Mouse (Mus musculus) frontal cortex, adult 2 months (tissue): ENCODE measurements at regions not wholly inside any gene's neighbourhood (a gene's known extent, or its start where the extent isn't known, plus 50 kb on each side); places are given as distances from the start of the nearest gene placed in this dataset.

ENCODE experiments used
- DNase-seq, 2 experiments: peaks; one replicate each; pipeline ENCODE4 v3.0.0; 2022; ENCODE audit warnings: low spot score in 1 of 2; ENCODE audit errors: extremely low spot score in 1 of 2

DNA sequence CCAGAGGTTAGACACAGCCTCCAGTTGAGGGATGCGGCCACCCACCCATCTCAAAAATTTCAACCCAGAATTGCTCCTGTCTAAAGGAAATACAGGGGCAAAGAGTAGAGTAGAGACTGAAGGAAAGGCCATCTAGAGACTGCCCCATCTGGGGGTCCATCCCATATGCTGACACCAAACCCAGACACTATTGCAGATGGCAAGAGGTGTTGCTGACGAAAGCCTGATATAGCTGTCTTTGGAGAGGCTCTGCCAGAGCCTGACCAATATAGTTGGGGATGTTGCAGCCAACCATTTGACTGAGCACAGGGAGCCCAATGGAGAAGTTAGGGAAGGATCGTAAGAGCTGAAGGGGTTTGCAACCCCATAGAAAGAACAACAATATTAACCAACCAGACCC, 141.6 kb upstream of the Reg3b start:
- no peak for DNase-seq

DNA sequence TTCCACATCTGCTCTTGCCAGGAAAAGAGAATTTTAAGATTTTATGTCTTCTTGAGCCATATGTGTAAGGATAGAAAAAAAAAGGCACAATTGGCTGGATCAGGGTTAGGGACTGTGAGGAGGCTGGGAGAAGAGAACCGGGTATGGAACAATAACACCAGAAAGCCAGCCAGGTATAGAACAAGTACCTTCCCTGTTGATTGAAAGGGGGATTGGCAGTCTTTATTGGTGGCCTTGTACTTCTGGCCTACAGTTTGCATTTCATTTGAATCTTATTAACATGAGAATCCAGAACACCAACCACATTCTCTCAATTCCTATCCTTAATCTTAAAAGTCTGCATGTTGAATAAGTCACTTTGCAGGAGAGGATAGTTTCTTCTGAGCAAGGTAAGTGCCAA, 126.1 kb upstream of the Reg3b start:
- no peak for DNase-seq

DNA sequence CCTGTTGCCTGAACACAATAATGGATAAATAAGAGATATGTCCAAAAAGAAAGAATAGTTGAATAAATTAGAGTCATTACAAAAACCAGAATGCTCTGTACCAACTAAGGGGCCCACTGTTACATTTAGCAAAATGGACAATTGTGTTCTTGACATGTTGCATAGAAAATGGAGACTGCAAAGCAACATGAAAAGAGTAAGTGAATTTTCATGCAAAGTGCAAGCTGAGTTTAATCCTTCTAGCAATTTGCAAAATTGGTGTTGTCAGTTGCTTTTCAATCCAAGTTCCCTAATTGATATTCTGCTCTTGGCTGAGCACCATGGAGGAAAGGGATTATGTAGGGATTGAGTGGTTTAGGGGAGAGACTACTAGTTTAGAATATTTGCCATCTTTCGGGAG, 125.4 kb upstream of the Reg3b start:
- DNase-seq = no peak

DNA sequence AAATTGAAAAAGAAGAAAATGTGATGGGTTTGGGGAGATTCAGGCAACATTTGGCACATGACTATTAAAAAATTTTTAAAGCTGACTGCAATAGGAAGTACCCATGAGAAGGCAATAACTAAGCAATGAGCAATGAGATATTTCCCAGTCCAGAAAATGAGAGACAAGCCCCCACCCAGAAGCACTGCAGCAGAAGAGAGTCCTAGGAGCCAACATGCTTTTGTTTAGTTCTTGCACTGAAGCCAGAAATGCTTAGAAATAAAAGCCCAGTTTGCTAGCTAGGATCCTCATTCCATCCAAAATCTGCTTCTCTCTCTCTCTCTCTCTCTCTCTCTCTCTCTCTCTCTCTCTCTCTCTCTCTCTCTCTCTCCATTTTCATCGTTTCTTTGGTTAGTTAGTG, 120.4 kb upstream of the Reg3b start:
- no peak for DNase-seq

DNA sequence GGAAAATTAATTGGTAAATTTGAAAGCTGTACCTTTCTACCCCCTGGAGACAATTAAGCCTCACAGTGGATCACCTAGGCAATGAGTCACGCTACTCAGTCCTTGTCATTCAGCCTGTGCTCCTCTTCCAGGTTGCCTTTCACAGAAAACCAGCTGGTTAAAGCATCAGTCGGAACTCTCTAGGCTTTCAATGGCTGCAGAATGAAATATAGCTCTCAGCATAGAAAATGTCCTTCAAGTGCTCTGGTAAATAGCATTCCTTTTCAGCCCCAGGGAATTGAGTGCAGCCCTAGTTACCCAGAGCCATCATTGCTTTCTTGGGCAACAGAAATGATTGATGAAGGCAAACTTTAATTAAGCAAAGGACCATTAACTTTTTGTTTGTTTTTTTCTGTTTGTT, 119.9 kb upstream of the Reg3b start:
- no peak for DNase-seq

DNA sequence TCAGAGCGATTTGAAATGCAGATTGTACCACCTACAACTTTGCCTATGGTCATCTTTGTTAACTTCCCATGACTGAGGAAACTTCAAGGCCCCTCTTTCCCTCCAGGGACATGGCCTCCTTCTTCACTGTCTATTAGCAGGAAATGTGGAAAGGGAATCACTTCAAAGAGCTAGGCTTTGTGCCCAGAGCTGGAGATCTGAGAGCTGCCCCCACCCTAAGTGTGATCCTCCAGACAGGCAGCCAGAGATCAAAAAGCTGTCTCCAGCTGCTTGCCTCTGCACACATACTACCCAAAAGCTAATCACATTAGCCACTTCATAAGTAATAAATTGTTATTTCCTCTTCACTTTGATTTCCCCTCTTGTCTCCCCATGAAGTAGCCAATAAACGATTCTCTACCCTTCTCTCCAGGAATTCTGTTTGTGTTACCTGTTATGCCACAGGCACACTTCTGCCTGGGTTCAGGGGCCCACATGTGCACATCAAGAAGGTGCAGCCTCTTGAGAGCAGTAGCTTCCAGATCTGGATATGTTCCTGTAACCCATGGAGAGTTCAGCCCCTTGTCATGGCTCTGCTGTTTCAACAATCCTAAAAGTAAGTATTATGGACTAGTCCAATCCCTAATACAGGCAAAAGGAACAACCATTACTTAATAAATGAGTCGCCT, 98.4 kb upstream of the Reg3b start:
- no peak for DNase-seq

DNA sequence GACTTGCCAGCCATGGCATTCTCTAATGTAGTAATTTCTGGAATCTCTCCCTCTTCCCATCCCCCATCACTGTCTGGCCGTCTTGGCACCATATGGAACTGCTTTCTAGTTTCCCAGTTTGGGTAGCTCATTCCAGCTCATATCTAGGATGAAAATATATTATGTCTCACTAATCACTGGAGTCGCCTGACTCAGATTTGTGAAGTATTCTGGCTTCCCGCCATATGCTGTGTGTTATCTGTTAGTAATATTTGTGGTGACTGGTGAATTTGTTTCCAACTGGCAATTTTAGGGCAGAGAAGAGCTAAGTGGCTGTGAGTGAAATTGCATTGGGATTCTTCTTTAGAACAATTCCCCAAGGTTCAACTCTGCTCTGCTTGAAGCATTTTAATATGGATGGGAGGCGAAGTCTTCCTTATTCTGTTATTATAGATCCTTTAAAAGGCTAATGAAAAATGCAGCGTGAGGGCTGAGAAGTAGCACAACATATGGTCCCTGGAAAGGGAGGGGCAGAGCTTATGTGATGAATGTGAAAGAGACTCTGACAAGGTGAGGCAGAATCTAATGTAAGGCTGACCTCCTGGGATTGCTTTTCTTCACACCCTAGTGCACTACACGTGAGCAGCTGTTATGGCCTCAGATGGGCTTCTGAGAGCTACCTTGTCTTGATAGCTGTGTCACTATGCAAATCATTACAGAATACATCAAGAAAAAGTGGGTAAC, 92.3 kb upstream of the Reg3b start:
- peak in 1 of 2 experiments; percentile 46 for DNase-seq

DNA sequence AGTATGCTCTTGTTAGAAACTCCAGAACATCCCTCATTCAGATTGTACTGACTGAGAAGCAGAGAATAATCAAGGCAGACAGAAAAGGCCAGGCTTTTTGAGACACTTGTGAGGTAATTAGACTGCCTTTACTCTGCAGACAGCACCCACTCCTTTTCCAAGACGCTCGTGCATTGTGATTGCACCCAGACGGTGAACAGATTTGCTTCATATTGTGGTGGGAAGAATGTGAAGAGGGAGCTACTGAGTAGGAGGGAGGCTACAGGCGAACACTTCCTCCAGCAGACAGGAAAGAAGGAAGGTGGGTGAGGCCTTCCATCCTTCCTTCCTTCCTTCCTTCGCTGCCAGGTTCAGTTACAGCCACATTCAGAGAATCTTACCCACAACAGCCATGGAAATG, 89.9 kb upstream of the Reg3b start:
- peak; percentile 44 to 78 for DNase-seq

DNA sequence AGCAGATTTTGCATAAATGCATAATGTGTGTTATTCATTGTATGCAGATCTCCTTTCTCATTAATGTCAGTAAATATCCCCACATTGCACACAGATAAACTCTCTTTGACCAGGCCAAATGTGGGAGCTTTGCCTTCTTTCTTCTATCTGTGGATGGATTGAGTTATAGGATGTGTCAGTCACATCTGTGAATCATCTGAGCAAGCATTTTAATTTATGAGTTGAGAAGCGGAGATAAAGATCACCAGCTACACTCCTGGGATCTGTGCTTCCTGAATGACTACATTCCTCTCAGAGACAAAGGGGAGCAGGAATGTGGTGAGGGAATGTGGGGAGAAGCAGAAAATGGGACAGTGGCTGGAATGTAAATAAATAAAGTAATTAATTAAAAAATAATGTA, 75.8 kb upstream of the Reg3b start:
- no peak for DNase-seq

DNA sequence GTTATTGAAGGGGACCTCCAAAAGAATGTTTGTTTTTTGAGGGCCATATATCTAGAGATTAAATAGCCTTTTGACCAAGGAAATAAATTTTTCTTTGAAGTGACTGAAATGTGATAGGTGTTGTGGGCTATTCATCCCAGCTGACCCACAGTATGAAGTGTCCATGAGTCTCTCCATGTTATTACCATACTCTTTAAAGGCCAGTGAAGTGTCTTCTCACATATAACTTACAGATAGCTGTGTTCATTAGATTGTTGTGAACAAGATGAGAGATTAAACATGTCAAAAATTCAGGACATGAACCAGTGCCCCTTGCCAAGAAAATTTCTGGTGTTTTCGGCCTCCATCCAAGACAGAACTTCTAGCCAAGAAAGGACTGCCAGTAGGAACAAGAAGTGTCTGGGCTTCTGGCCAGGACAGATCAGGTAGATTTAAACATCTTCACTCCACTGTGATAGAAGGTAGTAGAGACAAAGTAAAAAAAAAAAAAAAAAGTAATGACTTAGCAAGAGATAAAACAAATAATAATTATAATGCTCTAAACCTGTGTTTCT, 67.2 kb upstream of the Reg3b start:
- no peak for DNase-seq
